Mouse (Mus musculus) kidney, adult 2 months (tissue): ENCODE measurements at regions not wholly inside any gene's neighbourhood (a gene's known extent, or its start where the extent isn't known, plus 50 kb on each side); places are given as distances from the start of the nearest gene placed in this dataset.

ENCODE experiments used
- CTCF ChIP-seq: fragments of 200-500 bp; conservative IDR thresholded peaks from 2 replicates; pipeline ENCODE4 v1.5.1; 2011; ENCODE audit warnings: low read depth, mild to moderate bottlenecking, control low read depth, low read length, moderate library complexity, mixed read lengths; ENCODE audit not compliant: insufficient read depth, insufficient read length
- POLR2A ChIP-seq: fragments of 200-500 bp; IDR thresholded peaks from one replicate; pipeline ENCODE4 v1.6.1; 2011; ENCODE audit warnings: low read depth, low read length, control low read depth

GRCm38 (mm10) chr12:55996585-55997377 is 160.7 kb downstream of the Brms1l start:
- TF ChIP-seq CTCF (no peak), POLR2A (no peak)
